Mouse (Mus musculus): ENCODE data around the gene Ifnar1.

The Ifnar1 gene

GRCm38 (mm10) chr16:91461066-91461638, 23.9 kb upstream of the Ifnar1 start:
- DNase-seq (ENCODE audit: low spot score), result no peak

GRCm38 (mm10) chr16:91461773-91462181, 23.3 kb upstream of the Ifnar1 start:
- DNase-seq (ENCODE audit: low spot score), result no peak

- no peak for DNase-seq (ENCODE audit: low spot score)
Observed at GRCm38 (mm10) chr16:91462644-91463043, 22.4 kb upstream of the Ifnar1 start.

- DNase-seq (ENCODE audit: low spot score), result no peak
Observed at GRCm38 (mm10) chr16:91463400-91463799, 21.6 kb upstream of the Ifnar1 start.

GRCm38 (mm10) chr16:91463836-91464400, 21.1 kb upstream of the Ifnar1 start:
- DNase-seq (ENCODE audit: low spot score), result no peak

GRCm38 (mm10) chr16:91464594-91465504, 20.2 kb upstream of the Ifnar1 start:
- DNase-seq (ENCODE audit: low spot score), result peak; percentile 96

GRCm38 (mm10) chr16:91465505-91466240, 19.4 kb upstream of the Ifnar1 start:
- no peak for DNase-seq (ENCODE audit: low spot score)

- no peak for DNase-seq (ENCODE audit: low spot score)
Observed at GRCm38 (mm10) chr16:91466566-91466965, 18.5 kb upstream of the Ifnar1 start.

- no peak for DNase-seq (ENCODE audit: low spot score)
Observed at GRCm38 (mm10) chr16:91470470-91470869, 14.6 kb upstream of the Ifnar1 start.

GRCm38 (mm10) chr16:91471481-91471880, 13.6 kb upstream of the Ifnar1 start:
- DNase-seq (ENCODE audit: low spot score), result no peak

GRCm38 (mm10) chr16:91475753-91476152, 9.3 kb upstream of the Ifnar1 start:
- DNase-seq (ENCODE audit: low spot score), result no peak

- DNase-seq (ENCODE audit: low spot score), result no peak
Observed at GRCm38 (mm10) chr16:91478067-91478466, 7.0 kb upstream of the Ifnar1 start.

GRCm38 (mm10) chr16:91480517-91480916, 4.5 kb upstream of the Ifnar1 start:
- DNase-seq (ENCODE audit: low spot score), result no peak

- no peak for DNase-seq (ENCODE audit: low spot score)
Observed at GRCm38 (mm10) chr16:91484387-91484786, 651 bp upstream of the Ifnar1 start.

GRCm38 (mm10) chr16:91485841-91486240, 803 bp downstream of the Ifnar1 start:
- DNase-seq (ENCODE audit: low spot score), result no peak

- DNase-seq (ENCODE audit: low spot score), result no peak
Observed at GRCm38 (mm10) chr16:91488066-91488465, 3.0 kb downstream of the Ifnar1 start.

GRCm38 (mm10) chr16:91490897-91491296, 5.9 kb downstream of the Ifnar1 start:
- DNase-seq (ENCODE audit: low spot score), result no peak

- DNase-seq (ENCODE audit: low spot score), result no peak
Observed at GRCm38 (mm10) chr16:91491473-91491872, 6.4 kb downstream of the Ifnar1 start.

GRCm38 (mm10) chr16:91495501-91495900, 10.5 kb downstream of the Ifnar1 start:
- DNase-seq (ENCODE audit: low spot score), result no peak

GRCm38 (mm10) chr16:91496206-91496605, 11.2 kb downstream of the Ifnar1 start:
- DNase-seq (ENCODE audit: low spot score), result no peak

GRCm38 (mm10) chr16:91496766-91497165, 11.7 kb downstream of the Ifnar1 start:
- no peak for DNase-seq (ENCODE audit: low spot score)

- DNase-seq (ENCODE audit: low spot score), result no peak
Observed at GRCm38 (mm10) chr16:91498041-91498440, 13.0 kb downstream of the Ifnar1 start.
